Mouse (Mus musculus) thymus, adult 2 months (tissue): ENCODE results near the gene Myo9b. TPM values are rescaled to one million over a fixed set of nuclear protein-coding genes. Genes with fewer than 3 reads are reported as not detected.

Experiments used
- DNase-seq: peaks from one replicate; pipeline ENCODE4 v3.0.0; 2021
- H3K27ac ChIP-seq: fragments of 200-500 bp; 2 replicates; pipeline ENCODE4 v1.5.1; 2012; ENCODE audit warnings: low read length, control low read depth; ENCODE audit not compliant: control insufficient read depth, insufficient read depth
- H3K27me3 ChIP-seq: fragments of 200-500 bp; 2 replicates; pipeline ENCODE4 v1.6.1; 2012; ENCODE audit warnings: mild to moderate bottlenecking, low read length, moderate library complexity, mixed read lengths; ENCODE audit not compliant: control insufficient read depth, insufficient read depth
- H3K36me3 ChIP-seq: fragments of 200-500 bp; 2 replicates; pipeline ENCODE4 v1.6.1; 2012; ENCODE audit warnings: mild to moderate bottlenecking, low read length, moderate library complexity; ENCODE audit not compliant: control insufficient read depth, insufficient read depth
- H3K4me1 ChIP-seq: fragments of 200-500 bp; replicated peaks from 2 replicates; pipeline ENCODE4 v1.6.1; 2012; ENCODE audit warnings: low read length; ENCODE audit not compliant: control insufficient read depth, insufficient read depth
- H3K4me3 ChIP-seq: fragments of 200-500 bp; 2 replicates; pipeline ENCODE4 v1.5.1; 2012; ENCODE audit warnings: mild to moderate bottlenecking, low read length, control low read depth, moderate library complexity; ENCODE audit not compliant: control insufficient read depth, insufficient read depth
- CTCF ChIP-seq: fragments of 200-500 bp; IDR thresholded peaks from 2 replicates; pipeline ENCODE4 v1.5.1; 2012; ENCODE audit warnings: mild to moderate bottlenecking, control low read depth, low read length, moderate library complexity, borderline replicate concordance; ENCODE audit not compliant: control insufficient read depth, poor library complexity, insufficient read depth; ENCODE audit errors: extremely low read depth
- POLR2A ChIP-seq: fragments of 200-500 bp; IDR thresholded peaks from 2 replicates; pipeline ENCODE4 v1.6.1; 2012; ENCODE audit warnings: mild to moderate bottlenecking, low read length, control low read depth, moderate library complexity; ENCODE audit not compliant: control insufficient read depth, poor library complexity, insufficient read depth; ENCODE audit errors: extremely low read depth
- WGBS: fragments of 180-500 bp; shearing (Covaris S2); methylation state at CpG from one replicate; pipeline ENCODE4 v1.1.7; 2018; 5-methylcytosine and 5-hydroxymethylcytosine counted together
- polyA plus RNA-seq: library from polyadenylated mRNA; depleted of rRNA; stranded (reverse); fragments of >200 nt; gene quantifications from 2 replicates; pipeline ENCODE4 v1.2.3, GENCODE M21; 2012

Gene Myo9b
- polyA plus RNA-seq, 1 experiment = 82.5 TPM

- DNase-seq = peak; percentile 97
- Histone ChIP-seq H3K27ac (peak within 1 kb of the TSS; percentile 13), H3K36me3 (no peaks in the 10 kb centered on the region), H3K4me3 (peak within 1 kb of the TSS; percentile 62), H3K4me1 (peaks cover 25% of the 10 kb centered on the region), H3K27me3 (no peaks in the 10 kb centered on the region)
- WGBS = under 1% methylated on average over 68 of the region's 68 CpGs
- TF ChIP-seq POLR2A = peak; percentile 95
- TF ChIP-seq CTCF = peak; percentile 100
Observed at GRCm38 (mm10) chr8:71371236-71371848, 98.8 kb downstream of the Myo9b start, which contains the start of gene Ocel1. TSS of gene Ocel1 (plus strand) at chr8:71371298.

- no peaks in the 10 kb centered on the region for H3K36me3 ChIP-seq
- no peak for DNase-seq
- H3K4me3 ChIP-seq = no peak overlapping the region
- WGBS = 97% methylated on average over 12 of the region's 12 CpGs
- H3K4me1 ChIP-seq = peaks cover 26% of the 10 kb centered on the region
- TF ChIP-seq POLR2A (no peak), CTCF (no peak)
- H3K27me3 ChIP-seq = no peaks in the 10 kb centered on the region
- H3K27ac ChIP-seq = no peak overlapping the region
Observed at GRCm38 (mm10) chr8:71372427-71372826, 99.9 kb downstream of the Myo9b start.

- Histone ChIP-seq H3K4me1 (peaks cover 21% of the 10 kb centered on the region), H3K27me3 (no peaks in the 10 kb centered on the region), H3K4me3 (no peak overlapping the region), H3K27ac (no peak overlapping the region), H3K36me3 (no peaks in the 10 kb centered on the region)
- DNase-seq = no peak
- WGBS = 97% methylated on average over 3 of the region's 3 CpGs
- TF ChIP-seq CTCF = no peak
- TF ChIP-seq POLR2A = no peak
Observed at GRCm38 (mm10) chr8:71373000-71373399, 100.5 kb downstream of the Myo9b start.

- H3K36me3 ChIP-seq = no peaks in the 10 kb centered on the region
- no peaks in the 10 kb centered on the region; the same call in 1 of the 2 replicates for H3K27me3 ChIP-seq
- H3K4me1 ChIP-seq = peaks cover 18% of the 10 kb centered on the region
- H3K4me3 ChIP-seq = no peak overlapping the region
- no peak overlapping the region for H3K27ac ChIP-seq
- TF ChIP-seq CTCF (no peak), POLR2A (no peak)
- 92% methylated on average over 17 of the region's 17 CpGs for WGBS
- no peak for DNase-seq
Observed at GRCm38 (mm10) chr8:71374616-71375206, 102.2 kb downstream of the Myo9b start.

- WGBS = 36% methylated on average over 74 of the region's 74 CpGs
- Histone ChIP-seq H3K4me3 (peak overlapping the region; percentile 29), H3K36me3 (no peaks in the 10 kb centered on the region), H3K27me3 (peaks cover 9% of the 10 kb centered on the region; the same call in 1 of the 2 replicates), H3K27ac (no peak overlapping the region), H3K4me1 (peaks cover 21% of the 10 kb centered on the region)
- DNase-seq = peak; percentile 46
- TF ChIP-seq POLR2A = no peak
- TF ChIP-seq CTCF = no peak
Observed at GRCm38 (mm10) chr8:71375581-71376422, 103.3 kb downstream of the Myo9b start.

GRCm38 (mm10) chr8:71376423-71377030 is 104.0 kb downstream of the Myo9b start:
- Histone ChIP-seq H3K27me3 (peaks cover 16% of the 10 kb centered on the region; the same call in 1 of the 2 replicates), H3K36me3 (no peaks in the 10 kb centered on the region), H3K4me3 (no peak overlapping the region), H3K4me1 (peaks cover 28% of the 10 kb centered on the region), H3K27ac (no peak overlapping the region)
- 79% methylated on average over 8 of the region's 8 CpGs for WGBS
- DNase-seq = no peak
- no peak for TF ChIP-seq POLR2A
- TF ChIP-seq CTCF = no peak
